Mouse (Mus musculus) limb, embryonic 14.5 days (tissue): Measurements from ENCODE around the gene Lrrc30. TPM values are rescaled to one million over a fixed set of nuclear protein-coding genes. Genes with fewer than 3 reads are reported as not detected.
A peak's percentile ranks its signal among the peaks of the same experiment; 100 is the strongest.

Experiments used
- ATAC-seq: fragments of 200-750 bp; cut with Nextera tagmentation; 2 replicates; pipeline ENCODE4 v1.8.0; 2017; ENCODE audit warnings: low read depth, moderate number of reproducible peaks, moderate TSS enrichment; ENCODE audit not compliant: low FRiP score
- DNase-seq: peaks from one replicate; pipeline ENCODE4 v3.0.0-alpha.2; 2015; ENCODE audit warnings: low spot score
- H3K27ac ChIP-seq: fragments of 300-500 bp; sonication (generic); replicated peaks from 2 replicates; pipeline ENCODE4 v1.5.1; 2014; ENCODE audit warnings: low read depth, mild to moderate bottlenecking, low read length, moderate library complexity, mixed read lengths
- H3K27me3 ChIP-seq: fragments of 300-500 bp; sonication (generic); 2 replicates; pipeline ENCODE4 v1.6.1; 2014; ENCODE audit warnings: low read length, mixed read lengths; ENCODE audit not compliant: control insufficient read depth, insufficient read depth
- H3K36me3 ChIP-seq: fragments of 300-500 bp; sonication (generic); 2 replicates; pipeline ENCODE4 v1.6.1; 2014; ENCODE audit warnings: mild to moderate bottlenecking, low read length, moderate library complexity, mixed read lengths; ENCODE audit not compliant: control insufficient read depth, insufficient read depth
- H3K4me1 ChIP-seq: fragments of 300-500 bp; sonication (generic); 2 replicates; pipeline ENCODE4 v1.6.1; 2014; ENCODE audit warnings: antibody characterized with exemption, low read length, mixed read lengths; ENCODE audit not compliant: control insufficient read depth, insufficient read depth
- H3K4me2 ChIP-seq: fragments of 300-500 bp; sonication (generic); replicated peaks from 2 replicates; pipeline ENCODE4 v1.6.1; 2014; ENCODE audit warnings: low read depth, mild to moderate bottlenecking, low read length, moderate library complexity; ENCODE audit not compliant: severe bottlenecking
- H3K4me3 ChIP-seq: fragments of 300-500 bp; sonication (generic); replicated peaks from 2 replicates; pipeline ENCODE4 v1.5.1; 2014; ENCODE audit warnings: low read length
- H3K9ac ChIP-seq: fragments of 300-500 bp; sonication (generic); 2 replicates; pipeline ENCODE4 v1.6.1; 2014; ENCODE audit warnings: mild to moderate bottlenecking, low read depth, low read length, moderate library complexity; ENCODE audit not compliant: severe bottlenecking
- H3K9me3 ChIP-seq: fragments of 300-500 bp; sonication (generic); 2 replicates; pipeline ENCODE4 v1.6.1; 2016; ENCODE audit warnings: low read length; ENCODE audit not compliant: control insufficient read depth
- POLR2A ChIP-seq: fragments of 200-500 bp; IDR thresholded peaks from 2 replicates; pipeline ENCODE4 v1.8.0; 2012; ENCODE audit warnings: inconsistent platforms, mild to moderate bottlenecking, moderate library complexity, borderline replicate concordance; ENCODE audit not compliant: insufficient read depth, insufficient read length; ENCODE audit errors: extremely low read depth
- WGBS: fragments of 180-500 bp; shearing (Covaris S2); extraction: QIAGEN DNeasy Blood & Tissue Kit; methylation state at CpG from one replicate; pipeline ENCODE4 v1.1.7; 2014; 5-methylcytosine and 5-hydroxymethylcytosine counted together
- polyA plus RNA-seq, 2 experiments: library from polyadenylated mRNA; depleted of rRNA in 1 of 2; stranded (reverse) in 1 of 2; unstranded in 1 of 2; fragments of >200 nt; fragmentation: Nextera tagmentation in 1 of 2; extraction: Ambion mirVana in 1 of 2; gene quantifications; 2 replicates each; pipeline versions ENCODE4 v1.2.1 to v1.2.3; 2012 to 2014

Lrrc30 gene
- polyA plus RNA-seq, 2 experiments = 0.79 to 1.2 TPM

DNA sequence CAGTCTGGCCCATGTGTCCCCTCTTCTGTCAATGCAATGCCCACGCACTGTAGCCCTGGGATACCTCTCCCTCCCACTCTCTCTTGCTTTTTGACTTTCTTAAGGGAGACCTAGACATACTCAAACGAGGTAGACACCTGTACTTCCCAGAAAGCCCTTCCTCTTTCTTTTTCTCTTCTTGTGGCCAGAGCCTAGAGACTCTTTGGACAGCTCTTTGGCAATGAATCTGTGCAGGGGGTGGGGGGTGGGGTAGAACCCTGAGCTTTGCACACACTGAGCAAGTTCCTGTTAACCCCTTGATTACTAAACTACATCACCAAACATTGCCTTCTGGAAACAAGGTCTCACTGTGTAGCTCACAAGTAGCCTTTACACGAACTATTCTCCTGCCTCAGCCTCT is 31.8 kb upstream of the Lrrc30 start:
- ATAC-seq = no peak
- Histone ChIP-seq H3K9ac (no peak overlapping the region), H3K9me3 (no peaks in the 10 kb centered on the region), H3K4me3 (no peak overlapping the region), H3K27me3 (no peaks in the 10 kb centered on the region), H3K4me2 (no peak overlapping the region), H3K36me3 (no peaks in the 10 kb centered on the region), H3K4me1 (no peaks in the 10 kb centered on the region), H3K27ac (no peak overlapping the region)
- WGBS = 71% methylated on average over 3 of the region's 3 CpGs
- DNase-seq = no peak
- TF ChIP-seq POLR2A = no peak

DNA sequence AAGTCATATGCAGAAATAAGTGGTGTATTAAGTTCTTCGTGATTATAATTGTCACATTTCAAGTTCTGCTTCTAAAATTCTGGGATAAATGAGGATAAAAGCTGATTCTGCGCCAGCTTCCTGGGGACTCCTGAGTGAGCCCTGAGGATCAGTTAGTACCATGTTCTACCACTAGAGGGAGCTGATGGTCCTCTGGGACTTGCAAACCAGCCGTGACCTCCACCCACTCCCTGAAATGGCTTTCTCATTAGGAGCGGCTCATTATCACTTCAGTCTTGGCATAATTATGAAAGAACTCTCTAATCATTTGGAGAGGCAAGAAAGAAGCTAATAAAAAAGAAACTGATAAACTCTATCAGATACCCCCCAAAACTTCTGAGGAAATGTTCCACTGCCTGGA is 19.0 kb upstream of the Lrrc30 start:
- no peaks in the 10 kb centered on the region for H3K27me3 ChIP-seq
- no peaks in the 10 kb centered on the region for H3K36me3 ChIP-seq
- H3K9me3 ChIP-seq = no peaks in the 10 kb centered on the region
- H3K4me3 ChIP-seq = no peak overlapping the region
- TF ChIP-seq POLR2A = no peak
- DNase-seq (peak; percentile 64), ATAC-seq (no peak)
- no peaks in the 10 kb centered on the region for H3K4me1 ChIP-seq
- WGBS = 20% methylated on average over 4 of the region's 4 CpGs
- no peak overlapping the region for H3K4me2 ChIP-seq
- H3K9ac ChIP-seq = no peak overlapping the region
- H3K27ac ChIP-seq = no peak overlapping the region

DNA sequence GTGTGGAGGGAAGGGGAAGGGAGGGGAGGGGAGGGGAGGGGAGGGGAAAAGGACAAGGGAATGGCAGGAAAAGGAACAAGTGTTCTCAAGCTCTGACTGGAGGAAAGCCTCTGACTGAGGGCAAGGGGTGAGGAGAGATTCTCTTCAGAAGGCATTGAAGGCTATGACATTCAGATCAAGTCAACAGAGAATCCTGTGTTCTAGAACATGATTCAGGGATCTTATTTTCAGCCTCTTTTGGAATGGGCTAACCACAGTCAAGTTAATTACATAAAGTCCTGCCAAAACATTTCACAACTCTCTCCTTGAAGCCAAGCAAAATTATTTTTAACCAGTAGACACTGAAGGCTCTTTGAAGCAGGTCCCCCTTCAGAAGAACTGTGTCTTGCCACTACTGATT is 9.1 kb upstream of the Lrrc30 start:
- DNase-seq (no peak), ATAC-seq (no peak)
- Histone ChIP-seq H3K4me2 (no peak overlapping the region), H3K4me1 (0 out of 2 replicates have a peak, but pooled peaks cover 4% of the 10 kb centered on the region), H3K27me3 (no peaks in the 10 kb centered on the region), H3K9me3 (0 out of 2 replicates have a peak, but pooled peaks cover 2% of the 10 kb centered on the region), H3K27ac (no peak overlapping the region), H3K4me3 (no peak overlapping the region), H3K9ac (no peak overlapping the region), H3K36me3 (no peaks in the 10 kb centered on the region)
- TF ChIP-seq POLR2A = no peak

DNA sequence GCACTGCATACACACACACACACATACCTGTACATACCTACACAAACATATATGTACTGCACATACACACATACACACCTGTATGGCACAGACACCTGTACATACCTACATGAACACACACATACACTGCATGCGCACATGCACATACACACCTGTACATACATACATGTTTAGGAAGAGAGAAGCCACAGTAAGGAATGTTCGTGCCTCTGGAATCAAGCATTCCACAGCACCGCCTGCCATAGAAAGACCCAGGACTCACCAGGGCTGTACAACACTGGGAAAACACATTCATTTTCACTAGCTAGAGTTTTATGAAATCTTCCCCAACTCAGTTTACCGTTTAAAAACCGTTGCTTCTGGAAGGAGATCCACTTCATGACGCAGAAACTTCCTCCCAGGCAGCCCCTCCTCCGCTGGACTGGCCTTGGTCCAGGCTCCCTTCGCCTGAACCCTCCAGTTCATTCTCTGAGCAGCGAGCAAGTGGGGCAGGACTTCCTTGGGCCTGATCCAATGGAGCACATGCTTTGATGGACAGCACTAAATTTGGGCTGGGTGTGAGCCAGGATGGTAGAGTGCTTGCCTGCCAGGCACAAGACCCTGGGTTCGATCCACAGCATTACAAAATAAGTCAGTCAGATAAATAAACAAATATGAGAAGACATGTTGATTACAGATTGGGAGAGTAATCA is 5.7 kb upstream of the Lrrc30 start:
- Histone ChIP-seq H3K9ac (no peak overlapping the region), H3K36me3 (no peaks in the 10 kb centered on the region), H3K4me3 (no peak overlapping the region), H3K9me3 (no peaks in the 10 kb centered on the region), H3K4me2 (no peak overlapping the region), H3K27ac (no peak overlapping the region), H3K27me3 (no peaks in the 10 kb centered on the region), H3K4me1 (0 out of 2 replicates have a peak, but pooled peaks cover 4% of the 10 kb centered on the region)
- TF ChIP-seq POLR2A = no peak
- DNase-seq = peak; percentile 17
- WGBS = 72% methylated on average over 10 of the region's 10 CpGs
- ATAC-seq = no peak

DNA sequence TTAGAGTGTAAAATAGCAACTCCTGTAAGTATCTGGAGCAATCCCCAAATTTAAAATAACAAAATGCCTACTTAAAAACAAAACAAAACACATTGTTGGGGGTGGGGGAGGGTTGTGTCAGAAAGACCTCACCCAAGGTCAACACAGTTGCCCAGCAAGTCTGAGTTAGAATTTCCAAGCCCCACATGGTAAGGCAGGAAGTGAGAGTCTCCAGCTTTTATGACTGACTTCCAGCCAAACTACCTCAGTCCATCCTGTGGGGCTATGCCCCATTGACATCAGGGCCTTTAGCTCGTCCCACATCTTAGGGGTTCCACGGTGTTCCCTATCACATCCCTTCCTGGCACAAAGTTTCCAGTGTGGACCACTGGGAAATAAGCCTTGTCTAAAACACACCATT is 4.4 kb upstream of the Lrrc30 start:
- no peaks in the 10 kb centered on the region for H3K36me3 ChIP-seq
- ATAC-seq = no peak
- no peaks in the 10 kb centered on the region for H3K27me3 ChIP-seq
- no peak for DNase-seq
- H3K4me2 ChIP-seq = no peak overlapping the region
- no peak for TF ChIP-seq POLR2A
- no peaks in the 10 kb centered on the region for H3K9me3 ChIP-seq
- WGBS = 81% methylated on average over 2 of the region's 2 CpGs
- no peak overlapping the region for H3K4me3 ChIP-seq
- H3K27ac ChIP-seq = no peak overlapping the region
- H3K4me1 ChIP-seq = 0 out of 2 replicates have a peak, but pooled peaks cover 4% of the 10 kb centered on the region
- H3K9ac ChIP-seq = no peak overlapping the region

DNA sequence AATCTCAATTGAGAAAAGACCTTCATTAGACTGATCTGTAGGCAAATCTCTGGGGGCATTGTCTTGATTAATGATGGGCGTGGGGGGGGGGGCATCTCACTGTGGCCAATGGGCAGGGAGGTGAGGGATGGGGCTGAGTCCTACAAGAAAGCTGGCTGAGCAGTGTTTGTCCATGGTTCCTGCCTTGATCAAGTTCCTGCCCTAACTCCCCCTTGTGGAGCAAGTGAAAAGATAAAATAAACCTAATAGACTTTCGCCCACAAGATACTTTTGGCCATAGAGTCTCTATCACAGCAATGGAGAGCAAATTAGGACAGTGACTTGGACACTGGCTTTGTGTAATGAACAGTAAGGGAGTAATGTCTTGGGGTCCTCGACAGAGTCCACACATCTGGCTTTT is 3.8 kb upstream of the Lrrc30 start:
- H3K27me3 ChIP-seq = no peaks in the 10 kb centered on the region
- ATAC-seq (no peak), DNase-seq (no peak)
- 0 out of 2 replicates have a peak, but pooled peaks cover 4% of the 10 kb centered on the region for H3K4me1 ChIP-seq
- H3K4me3 ChIP-seq = no peak overlapping the region
- no peak overlapping the region for H3K9ac ChIP-seq
- H3K27ac ChIP-seq = no peak overlapping the region
- TF ChIP-seq POLR2A = no peak
- H3K4me2 ChIP-seq = no peak overlapping the region
- no peaks in the 10 kb centered on the region for H3K9me3 ChIP-seq
- 69% methylated on average over 3 of the region's 3 CpGs for WGBS
- H3K36me3 ChIP-seq = no peaks in the 10 kb centered on the region
